8 mouse cellular contexts compared by ENCODE assay signal in genomic region chrX:106105464-106105863, GRCm38 (mm10). TPM values are rescaled to one million over a fixed set of nuclear protein-coding genes. Genes with fewer than 3 reads are reported as not detected.
DNase-seq lines count a peak whose midpoint lies in the region; ATAC-seq and TF ChIP-seq lines count a peak whose summit lies in the region.

No protein-coding gene starts in this region.

- no peak for TF ChIP-seq POLR2A in thymus, adult 2 months (IDR thresholded peaks at IDR 0.05; ENCODE audit: control insufficient read depth, extremely low read depth, insufficient read depth, low read length, poor library complexity)

- ATAC-seq in cerebellum, adult (ENCODE audit: insufficient number of reproducible peaks, low FRiP score, low TSS enrichment) = no peak
- ATAC-seq in midbrain, embryonic 11.5 days (ENCODE audit: low FRiP score) = no peak

- no peaks in the 10 kb centered on the region for H3K27me3 ChIP-seq in thymus, adult 2 months (ENCODE audit: control insufficient read depth, insufficient read depth, low read length)
- no peaks in the 10 kb centered on the region for H3K27me3 ChIP-seq in midbrain, embryonic 11.5 days (ENCODE audit: control insufficient read depth, insufficient read depth, low read length)

- 71% methylated on average over 2 of the region's 2 CpGs for WGBS in thymus, adult 2 months
- WGBS in midbrain, embryonic 11.5 days = 68% methylated on average over 2 of the region's 2 CpGs

- H3K4me3 ChIP-seq in thymus, adult 2 months (ENCODE audit: control insufficient read depth, insufficient read depth, low read length) = no peak overlapping the region
- no peak overlapping the region for H3K4me3 ChIP-seq in layer of hippocampus, adult 2 months
- H3K4me3 ChIP-seq in midbrain, embryonic 11.5 days (ENCODE audit: low read depth, low read length) = no peak overlapping the region

- no peak overlapping the region for H3K4me2 ChIP-seq in midbrain, embryonic 11.5 days

- no peaks in the 10 kb centered on the region for H3K4me1 ChIP-seq in thymus, adult 2 months (replicated peaks; ENCODE audit: control insufficient read depth, insufficient read depth, low read length)
- no peaks in the 10 kb centered on the region for H3K4me1 ChIP-seq in midbrain, embryonic 11.5 days (ENCODE audit: control insufficient read depth, insufficient read depth, low read length)

- H3K9ac ChIP-seq in midbrain, embryonic 11.5 days (ENCODE audit: low read length) = no peak overlapping the region

- no peak for TF ChIP-seq CTCF in thymus, adult 2 months (IDR thresholded peaks at IDR 0.05; ENCODE audit: borderline replicate concordance, control insufficient read depth, extremely low read depth, insufficient read depth, low read length, poor library complexity)
- peak; percentile 71 for TF ChIP-seq CTCF in layer of hippocampus, adult 2 months (conservative IDR thresholded peaks at IDR 0.05)

- H3K9me3 ChIP-seq in midbrain, embryonic 11.5 days (ENCODE audit: control insufficient read depth, low read length) = no peaks in the 10 kb centered on the region

- no peak overlapping the region for H3K27ac ChIP-seq in thymus, adult 2 months (ENCODE audit: control insufficient read depth, insufficient read depth, low read length)
- H3K27ac ChIP-seq in layer of hippocampus, adult 2 months = no peak overlapping the region
- H3K27ac ChIP-seq in midbrain, embryonic 11.5 days (ENCODE audit: low read depth, low read length) = no peak overlapping the region

- DNase-seq in cerebellum, adult 18-20 months = peak; percentile 26 to 28
- peak; percentile 2 for DNase-seq in thymus, adult 2 months
- DNase-seq in thymus, adult 18-20 months = no peak
- peak; percentile 42 for DNase-seq in gastrocnemius, postnatal 10 days
- DNase-seq in layer of hippocampus, adult 2 months (ENCODE audit: low spot score in 2 of 2) = peak; percentile 5 to 10
- peak; percentile 10 for DNase-seq in retina, embryonic 14.5 days (ENCODE audit: low spot score)
- DNase-seq in midbrain, embryonic 11.5 days (ENCODE audit: low spot score, missing footprints) = no peak

- peaks cover 4% of the 10 kb centered on the region; the same call in 1 of the 2 replicates for H3K36me3 ChIP-seq in thymus, adult 2 months (ENCODE audit: control insufficient read depth, insufficient read depth, low read length)
- H3K36me3 ChIP-seq in midbrain, embryonic 11.5 days (ENCODE audit: control insufficient read depth, insufficient read depth, low read length) = no peaks in the 10 kb centered on the region; the same call in 1 of the 2 replicates

RNA-seq across cellular contexts. Expression of gene Tlr13, which starts 37.5 kb away (rescaled TPM):
- 0.87 and 1.3 TPM in 2 replicates for polyA plus RNA-seq in thymus, adult 2 months (2012; rRNA removed)
- under 1 TPM; 0.70 to 0.82 TPM for total RNA-seq in gastrocnemius, postnatal 10 days (2021)
- total RNA-seq in layer of hippocampus, adult 2 months (2021) = 1 to 10 TPM; 1.2 to 1.4 TPM
- 0.19 and 0.27 TPM in 2 replicates for polyA plus RNA-seq in midbrain, embryonic 11.5 days (2014; fragmentation: Nextera tagmentation; extraction: Ambion mirVana)

Comparison
In these comparisons a context has a peak if more than half of its experiments do, and no peak if none do; other contexts are left out.
1. DNase-seq: peak in cerebellum, adult 18-20 months (2 of 2), thymus, adult 2 months (single experiment), gastrocnemius, postnatal 10 days (single experiment), layer of hippocampus, adult 2 months (2 of 2) and retina, embryonic 14.5 days (single experiment); none in thymus, adult 18-20 months (0 of 2) and midbrain, embryonic 11.5 days (single experiment).